Mouse (Mus musculus): ENCODE data around the gene Zap70.

Zap70 gene

DNA sequence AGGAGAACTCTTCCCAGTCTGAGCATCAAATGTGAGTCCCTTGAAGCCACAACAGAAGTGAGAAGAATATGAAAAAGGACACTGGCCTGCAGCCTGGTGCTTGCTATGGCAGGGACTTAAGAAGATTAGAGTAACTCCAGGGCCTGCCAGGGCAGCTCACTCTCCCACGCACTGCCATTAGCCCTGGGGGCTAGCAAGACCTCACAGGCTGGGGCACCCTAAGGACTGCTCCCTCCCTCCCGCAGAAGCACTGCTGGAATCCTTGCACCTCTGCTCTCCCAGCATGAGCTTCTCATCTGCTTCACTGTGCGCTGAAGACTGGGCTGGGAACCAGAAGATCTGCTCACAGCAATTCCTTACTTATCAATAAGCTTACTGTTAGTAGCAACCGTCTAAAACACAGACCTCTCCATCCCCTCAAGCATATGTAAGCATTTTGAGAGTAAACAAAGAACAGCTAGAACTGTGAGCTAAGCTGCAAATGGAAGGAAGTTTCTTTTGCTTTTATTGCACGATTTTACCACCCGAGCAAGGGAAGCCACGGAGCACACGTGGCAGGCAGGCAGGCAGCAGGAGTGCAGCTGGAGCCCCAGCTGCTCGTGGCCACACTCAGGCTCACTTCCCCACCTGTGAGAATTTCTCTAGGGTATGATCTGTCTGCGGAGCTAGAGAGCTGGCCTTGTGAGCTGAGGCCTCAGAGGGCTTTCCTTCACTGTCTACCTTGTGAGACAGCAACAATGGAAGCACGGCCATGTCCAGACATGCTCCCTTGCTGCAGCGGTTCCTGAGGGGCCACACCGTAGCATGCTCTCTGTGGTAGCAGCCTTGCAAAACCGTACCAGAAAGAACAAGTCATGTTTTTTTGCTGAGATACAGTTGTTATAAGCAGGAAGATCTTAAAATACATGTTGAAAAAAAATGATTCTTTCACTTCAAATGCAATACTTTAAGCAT, 69.6 kb downstream of the Zap70 start:
- DNase-seq (ENCODE audit: low read depth), result no peak
